Mouse (Mus musculus): ENCODE measurements at regions not wholly inside any gene's neighbourhood (a gene's known extent, or its start where the extent isn't known, plus 50 kb on each side); places are given as distances from the start of the nearest gene placed in this dataset.

DNA sequence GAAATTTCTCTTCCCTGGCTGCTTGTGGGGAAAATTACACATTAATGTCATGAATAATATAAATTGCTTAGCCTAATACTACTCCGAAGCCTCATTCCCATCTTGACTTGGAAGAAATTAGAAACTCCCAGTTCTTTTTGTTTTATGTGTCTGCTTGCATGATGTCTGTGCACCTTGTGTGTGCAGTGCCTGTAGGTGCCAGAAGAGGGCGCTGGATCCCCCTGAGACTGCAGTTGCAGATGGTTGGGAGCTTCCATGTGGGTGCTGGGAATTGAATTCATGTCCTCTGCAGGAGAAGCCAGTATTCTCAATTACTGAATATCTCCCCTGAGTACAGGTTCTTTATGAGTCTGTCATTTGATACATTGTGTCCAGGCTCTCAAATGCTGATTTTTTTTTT, 171.1 kb upstream of the Plcz1 start:
- TF ChIP-seq CTCF (IDR thresholded peaks at IDR 0.05; ENCODE audit: insufficient read depth, low read depth, low read length) (no peak), POLR2A (IDR thresholded peaks at IDR 0.05; ENCODE audit: insufficient read depth, low read depth, low read length) (no peak)
